Mouse (Mus musculus) neural tube, embryonic 15.5 days (tissue): ENCODE results near the gene Tbc1d22a. TPM values are rescaled to one million over a fixed set of nuclear protein-coding genes. Genes with fewer than 3 reads are reported as not detected.

Experiments
- ATAC-seq: fragments of 200-750 bp; cut with Nextera tagmentation; 2 replicates; pipeline ENCODE4 v1.8.0; 2017; ENCODE audit warnings: mild to moderate bottlenecking, moderate TSS enrichment, moderate library complexity; ENCODE audit not compliant: low FRiP score
- H3K27ac ChIP-seq: fragments of 300-500 bp; sonication (generic); replicated peaks from 2 replicates; pipeline ENCODE4 v1.5.1; 2015; ENCODE audit warnings: mild to moderate bottlenecking, inconsistent platforms
- H3K27me3 ChIP-seq: fragments of 300-500 bp; sonication (generic); replicated peaks from 2 replicates; pipeline ENCODE4 v1.6.1; 2015; ENCODE audit warnings: inconsistent platforms
- H3K36me3 ChIP-seq: fragments of 300-500 bp; sonication (generic); 2 replicates; pipeline ENCODE4 v1.6.1; 2015; ENCODE audit warnings: inconsistent platforms
- H3K4me1 ChIP-seq: fragments of 300-500 bp; sonication (generic); 2 replicates; pipeline ENCODE4 v1.6.1; 2015; ENCODE audit warnings: inconsistent platforms
- H3K4me2 ChIP-seq: fragments of 300-500 bp; sonication (generic); 2 replicates; pipeline ENCODE4 v1.6.1; 2015; ENCODE audit warnings: inconsistent platforms, mild to moderate bottlenecking, moderate library complexity
- H3K4me3 ChIP-seq: fragments of 300-500 bp; sonication (generic); replicated peaks from 2 replicates; pipeline ENCODE4 v1.5.1; 2015; ENCODE audit warnings: mild to moderate bottlenecking, inconsistent platforms
- H3K9ac ChIP-seq: fragments of 300-500 bp; sonication (generic); replicated peaks from 2 replicates; pipeline ENCODE4 v1.6.1; 2015; ENCODE audit warnings: mild to moderate bottlenecking, inconsistent platforms
- H3K9me3 ChIP-seq: fragments of 300-500 bp; sonication (generic); replicated peaks from 2 replicates; pipeline ENCODE4 v1.6.1; 2016; ENCODE audit warnings: inconsistent platforms
- WGBS: fragments of 180-500 bp; shearing (Covaris S2); methylation state at CpG from one replicate; pipeline ENCODE4 v1.1.7; 2015; ENCODE audit warnings: mixed read lengths; 5-methylcytosine and 5-hydroxymethylcytosine counted together
- polyA plus RNA-seq: library from polyadenylated mRNA; unstranded; fragments of >200 nt; fragmentation: Nextera tagmentation; extraction: Ambion mirVana; gene quantifications from 2 replicates; pipeline ENCODE4 v1.2.1, GENCODE M21; 2015

Tbc1d22a gene
- polyA plus RNA-seq, result 11.0 and 14.1 TPM in 2 replicates

GRCm38 (mm10) chr15:86213753-86214548 lies at the start of gene Tbc1d22a:
Gene Tbc1d22a, plus strand, starts transcription at chr15:86214459.
- Histone ChIP-seq H3K27ac (peak within 1 kb of the TSS; percentile 95), H3K4me2 (peak within 1 kb of the TSS; percentile 95), H3K4me3 (peak within 1 kb of the TSS; percentile 81), H3K9ac (peak within 1 kb of the TSS; percentile 82), H3K36me3 (no peaks in the 10 kb centered on the region), H3K27me3 (no peaks in the 10 kb centered on the region), H3K9me3 (no peaks in the 10 kb centered on the region), H3K4me1 (peaks cover 47% of the 10 kb centered on the region)
- WGBS, result under 1% methylated on average over 64 of the region's 64 CpGs
- ATAC-seq, result peak; percentile 92

- 74% methylated on average over 21 of the region's 21 CpGs for WGBS
- no peak for ATAC-seq
These were observed 49.4 kb upstream of the Tbc1d22a start for GRCm38 (mm10) chr15:86164718-86165345.

GRCm38 (mm10) chr15:86165811-86166590 lies 48.3 kb upstream of the Tbc1d22a start:
- no peak overlapping the region for H3K9ac ChIP-seq
- 93% methylated on average over 24 of the region's 24 CpGs for WGBS

More at GRCm38 (mm10) chr15:86164718-86165345, 49.4 kb upstream of the Tbc1d22a start:
- H3K4me1 ChIP-seq, result peaks cover 28% of the 10 kb centered on the region
- H3K27ac ChIP-seq, result no peak overlapping the region
- no peak overlapping the region for H3K4me3 ChIP-seq
- no peaks in the 10 kb centered on the region for H3K9me3 ChIP-seq
- peaks cover 26% of the 10 kb centered on the region for H3K36me3 ChIP-seq
- no peaks in the 10 kb centered on the region for H3K27me3 ChIP-seq
- H3K9ac ChIP-seq, result no peak overlapping the region
- no peak overlapping the region for H3K4me2 ChIP-seq

GRCm38 (mm10) chr15:86167032-86167655 lies 47.1 kb upstream of the Tbc1d22a start:
- WGBS, result 95% methylated on average over 7 of the region's 7 CpGs
- ATAC-seq, result no peak
- H3K36me3 ChIP-seq, result peaks cover 18% of the 10 kb centered on the region

More at GRCm38 (mm10) chr15:86165811-86166590, 48.3 kb upstream of the Tbc1d22a start:
- Histone ChIP-seq H3K9me3 (no peaks in the 10 kb centered on the region), H3K4me1 (peaks cover 34% of the 10 kb centered on the region), H3K27ac (no peak overlapping the region), H3K27me3 (no peaks in the 10 kb centered on the region), H3K36me3 (peaks cover 26% of the 10 kb centered on the region), H3K4me3 (no peak overlapping the region), H3K4me2 (no peak overlapping the region)
- no peak for ATAC-seq

GRCm38 (mm10) chr15:86167787-86168504 lies 46.3 kb upstream of the Tbc1d22a start:
- Histone ChIP-seq H3K9ac (no peak overlapping the region), H3K4me1 (peaks cover 35% of the 10 kb centered on the region), H3K27me3 (no peaks in the 10 kb centered on the region), H3K27ac (peak overlapping the region; percentile 41; the same call in 1 of the 2 replicates), H3K9me3 (no peaks in the 10 kb centered on the region), H3K4me2 (no peak overlapping the region), H3K36me3 (peaks cover 10% of the 10 kb centered on the region; the same call in 1 of the 2 replicates), H3K4me3 (no peak overlapping the region)
- WGBS, result 80% methylated on average over 10 of the region's 10 CpGs
- no peak for ATAC-seq

More at GRCm38 (mm10) chr15:86167032-86167655, 47.1 kb upstream of the Tbc1d22a start:
- no peak overlapping the region for H3K27ac ChIP-seq
- H3K4me1 ChIP-seq, result peaks cover 34% of the 10 kb centered on the region
- H3K4me3 ChIP-seq, result no peak overlapping the region
- no peak overlapping the region for H3K9ac ChIP-seq
- no peaks in the 10 kb centered on the region for H3K27me3 ChIP-seq
- no peak overlapping the region for H3K4me2 ChIP-seq
- no peaks in the 10 kb centered on the region for H3K9me3 ChIP-seq

- H3K9me3 ChIP-seq, result no peaks in the 10 kb centered on the region
- H3K9ac ChIP-seq, result no peak overlapping the region
- H3K36me3 ChIP-seq, result peaks cover 8% of the 10 kb centered on the region; the same call in 1 of the 2 replicates
- H3K27ac ChIP-seq, result peak overlapping the region; percentile 41; the same call in 1 of the 2 replicates
- H3K4me3 ChIP-seq, result no peak overlapping the region
- peaks cover 41% of the 10 kb centered on the region for H3K4me1 ChIP-seq
- H3K27me3 ChIP-seq, result no peaks in the 10 kb centered on the region
- WGBS, result 17% methylated on average over 7 of the region's 7 CpGs
- H3K4me2 ChIP-seq, result no peak overlapping the region; the same call in 1 of the 2 replicates
- 0 out of 2 replicates have a peak, but pooled peaks have one; percentile 25 for ATAC-seq
These were observed 45.8 kb upstream of the Tbc1d22a start for GRCm38 (mm10) chr15:86168505-86168867.

GRCm38 (mm10) chr15:86168941-86169816 lies 45.1 kb upstream of the Tbc1d22a start:
- Histone ChIP-seq H3K27ac (0 out of 2 replicates have a peak overlapping the region, but pooled peaks have one; percentile 1), H3K9me3 (no peaks in the 10 kb centered on the region), H3K4me2 (no peak overlapping the region; the same call in 1 of the 2 replicates), H3K4me3 (no peak overlapping the region), H3K4me1 (peaks cover 47% of the 10 kb centered on the region), H3K9ac (no peak overlapping the region), H3K36me3 (peaks cover 6% of the 10 kb centered on the region; the same call in 1 of the 2 replicates), H3K27me3 (no peaks in the 10 kb centered on the region)
- WGBS, result 83% methylated on average over 12 of the region's 12 CpGs
- 0 out of 2 replicates have a peak, but pooled peaks have one; percentile 32 for ATAC-seq

GRCm38 (mm10) chr15:86169817-86170110 lies 44.5 kb upstream of the Tbc1d22a start:
- Histone ChIP-seq H3K4me3 (no peak overlapping the region), H3K4me2 (no peak overlapping the region), H3K9ac (no peak overlapping the region), H3K27me3 (no peaks in the 10 kb centered on the region), H3K27ac (no peak overlapping the region), H3K9me3 (no peaks in the 10 kb centered on the region), H3K4me1 (peaks cover 46% of the 10 kb centered on the region), H3K36me3 (peaks cover 2% of the 10 kb centered on the region; the same call in 1 of the 2 replicates)
- WGBS, result 66% methylated on average over 4 of the region's 4 CpGs
- no peak for ATAC-seq

GRCm38 (mm10) chr15:86171316-86171715 lies 42.9 kb upstream of the Tbc1d22a start:
- peaks cover 41% of the 10 kb centered on the region for H3K4me1 ChIP-seq
- WGBS, result 89% methylated on average over 12 of the region's 12 CpGs
- no peak for ATAC-seq

GRCm38 (mm10) chr15:86172124-86172523 lies 42.1 kb upstream of the Tbc1d22a start:
- WGBS, result 66% methylated on average over 3 of the region's 3 CpGs
- Histone ChIP-seq H3K9ac (no peak overlapping the region), H3K4me2 (no peak overlapping the region), H3K27ac (no peak overlapping the region), H3K27me3 (no peaks in the 10 kb centered on the region), H3K9me3 (no peaks in the 10 kb centered on the region), H3K4me3 (no peak overlapping the region), H3K36me3 (no peaks in the 10 kb centered on the region), H3K4me1 (peaks cover 44% of the 10 kb centered on the region)
- ATAC-seq, result no peak

More at GRCm38 (mm10) chr15:86171316-86171715, 42.9 kb upstream of the Tbc1d22a start:
- H3K4me2 ChIP-seq, result no peak overlapping the region
- H3K9me3 ChIP-seq, result no peaks in the 10 kb centered on the region
- no peaks in the 10 kb centered on the region for H3K27me3 ChIP-seq
- H3K36me3 ChIP-seq, result no peaks in the 10 kb centered on the region
- no peak overlapping the region for H3K4me3 ChIP-seq
- H3K9ac ChIP-seq, result no peak overlapping the region
- no peak overlapping the region for H3K27ac ChIP-seq
